Mouse (Mus musculus) cerebellum, postnatal 4 days (tissue): ENCODE measurements at regions not wholly inside any gene's neighbourhood (a gene's known extent, or its start where the extent isn't known, plus 50 kb on each side); places are given as distances from the start of the nearest gene placed in this dataset.
A peak's percentile ranks its signal among the peaks of the same experiment; 100 is the strongest.

Source experiments
- DNase-seq, 2 experiments: peaks; one replicate each; pipeline ENCODE4 v3.0.0; 2022; ENCODE audit warnings: low spot score in 2 of 2, mixed read lengths in 1 of 2

DNA sequence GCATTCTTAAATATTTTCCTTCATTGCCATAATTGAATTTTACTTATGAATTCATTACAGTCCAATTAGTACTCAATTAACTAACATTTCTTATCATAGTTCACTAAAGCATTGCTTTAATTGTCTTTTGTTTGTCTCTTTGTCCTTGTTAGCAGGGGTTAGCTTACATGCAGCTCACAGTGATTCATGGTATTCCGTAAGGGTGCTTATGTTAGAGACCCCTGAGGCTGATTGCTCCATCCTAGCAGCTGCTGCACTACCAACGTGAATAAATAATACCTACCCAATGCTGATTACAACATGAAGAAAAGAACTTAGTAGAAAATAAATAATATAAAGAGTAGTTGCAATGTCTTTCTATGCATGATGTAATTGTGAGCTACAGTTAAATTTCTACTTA lies 791.4 kb downstream of the Epha7 start:
- no peak for DNase-seq

DNA sequence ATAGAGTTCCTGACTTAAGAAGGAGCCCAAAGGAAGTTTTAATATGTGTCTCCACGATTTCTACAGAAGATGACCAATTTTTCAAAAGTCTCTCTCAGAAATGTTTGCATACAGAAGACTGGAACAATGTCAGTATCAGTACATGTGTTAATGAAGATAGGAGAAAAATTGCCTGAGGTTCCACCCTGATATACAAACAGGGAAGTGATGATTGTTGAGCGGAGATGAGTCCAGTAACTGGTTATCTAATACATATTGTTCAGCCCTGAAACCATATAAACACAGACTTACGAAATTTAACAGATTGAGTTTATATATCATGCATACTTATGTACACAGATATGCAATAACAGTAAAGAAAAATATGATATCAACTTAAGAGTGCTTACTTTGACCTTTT lies 805.0 kb downstream of the Epha7 start:
- DNase-seq = no peak

GRCm38 (mm10) chr4:29644839-29645565 lies 832.1 kb downstream of the Epha7 start:
- DNase-seq = no peak

- DNase-seq = no peak
Observed at GRCm38 (mm10) chr4:29653951-29654350, 841.0 kb downstream of the Epha7 start.

GRCm38 (mm10) chr4:29655606-29656005 lies 842.7 kb downstream of the Epha7 start:
- DNase-seq = no peak

GRCm38 (mm10) chr4:29661140-29662108 lies 848.5 kb downstream of the Epha7 start:
- DNase-seq = no peak

DNA sequence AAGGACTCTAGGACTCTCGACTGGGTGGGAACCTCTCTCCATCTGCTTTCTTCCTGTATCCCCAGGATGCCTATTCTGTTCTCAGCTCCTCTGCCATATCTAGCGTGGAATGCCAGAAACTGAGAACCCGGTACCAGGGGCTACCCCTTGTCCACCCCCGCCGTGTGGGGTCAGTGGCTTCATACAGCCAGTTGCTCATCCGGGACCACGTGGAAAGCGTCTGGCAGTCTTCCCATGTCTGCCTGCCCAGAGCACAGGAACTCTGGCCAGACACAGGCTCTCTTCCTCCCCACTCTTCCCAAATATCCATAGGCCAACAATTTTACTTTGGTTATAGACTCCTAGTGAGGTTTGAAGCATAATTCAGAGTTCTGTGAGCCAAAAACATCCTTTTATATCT lies 852.6 kb downstream of the Epha7 start:
- peak in 1 of 2 experiments; percentile 3 for DNase-seq

DNA sequence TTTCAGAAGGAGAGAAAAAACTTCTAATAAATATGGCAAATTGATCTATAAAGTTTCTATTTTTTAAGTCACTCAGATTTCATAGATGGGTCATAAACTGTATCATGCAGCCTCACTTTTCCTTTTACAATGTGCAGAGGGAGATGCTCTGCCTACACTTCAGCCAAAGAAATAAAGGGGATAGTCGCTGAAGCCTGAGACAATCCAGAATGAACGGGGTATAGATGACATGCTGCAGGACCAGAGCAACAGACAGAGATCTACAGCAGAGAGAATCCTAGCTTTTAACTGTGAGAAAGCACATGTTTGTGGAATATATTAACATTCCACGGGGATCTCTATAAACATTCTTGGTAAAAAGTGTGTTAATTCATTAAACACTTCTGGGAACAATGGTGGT lies 881.2 kb downstream of the Epha7 start:
- DNase-seq = no peak

GRCm38 (mm10) chr4:29732513-29732912 lies 919.6 kb downstream of the Epha7 start:
- DNase-seq = no peak

GRCm38 (mm10) chr4:29741991-29742390 lies 929.1 kb downstream of the Epha7 start:
- no peak for DNase-seq

DNA sequence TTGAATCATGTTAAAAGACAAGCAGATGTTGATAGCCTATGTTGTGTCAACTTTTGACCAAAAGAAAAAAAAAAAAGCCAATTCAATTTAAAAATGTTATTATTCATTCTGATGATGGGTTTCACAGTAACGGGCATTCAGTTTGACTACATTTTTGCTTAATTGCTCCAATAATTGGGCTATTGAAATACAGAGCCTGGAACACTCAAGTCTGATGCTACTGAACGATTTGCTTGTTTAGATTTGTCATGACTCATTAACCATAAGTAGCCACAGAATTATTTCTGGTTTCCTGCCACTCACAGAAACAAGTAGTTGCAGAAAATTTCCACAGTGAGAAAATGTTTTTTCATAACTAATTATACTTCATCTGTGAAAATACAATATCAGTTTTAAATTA lies 929.8 kb downstream of the Epha7 start:
- no peak for DNase-seq
